Mouse (Mus musculus) brain, embryonic 18.5 days (tissue): Measurements from ENCODE around the gene Vsnl1.

Experiments used
- DNase-seq: peaks from one replicate; pipeline ENCODE4 v3.0.0-alpha.2; 2012; ENCODE audit warnings: low read depth, low spot score

The Vsnl1 gene

DNA sequence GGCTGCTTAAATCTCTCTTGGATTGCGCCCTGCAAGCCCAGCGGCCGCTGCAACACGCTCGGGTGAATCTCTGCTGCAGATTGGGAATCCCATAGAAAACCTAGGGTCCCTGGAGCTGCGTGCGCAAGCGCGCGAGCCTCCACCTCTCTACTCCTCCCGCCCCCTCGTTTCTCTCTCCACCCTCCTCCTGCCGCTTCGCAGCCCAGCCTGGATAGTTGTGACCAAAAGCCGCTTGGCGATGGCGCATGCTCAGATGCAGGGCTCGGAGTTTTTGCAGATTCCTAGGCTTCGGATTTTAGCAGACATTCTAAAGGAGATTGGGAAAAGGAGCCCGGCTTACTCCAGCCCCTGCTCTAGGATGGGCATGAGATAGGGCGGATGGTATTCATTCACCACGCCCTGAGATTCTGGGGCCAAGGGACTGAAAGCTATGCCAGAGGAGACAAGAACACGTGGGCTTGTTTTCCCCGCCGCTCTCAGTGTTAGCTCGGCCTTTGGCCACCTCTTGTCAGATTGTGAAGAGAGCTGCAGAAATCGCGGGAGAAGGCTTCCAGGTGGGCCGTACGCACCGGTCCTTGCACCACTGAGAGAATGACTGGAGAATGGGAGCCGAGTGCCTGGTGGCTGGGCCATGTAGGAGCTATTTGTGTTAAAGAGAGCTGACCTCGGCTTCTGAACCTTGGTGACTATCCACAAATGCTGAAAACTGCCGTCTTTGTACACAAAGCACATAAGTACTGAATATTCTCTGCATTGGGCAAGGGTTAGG is at the start of gene Vsnl1:
Gene Vsnl1 (minus strand): TSS at position 117 of the 769 bp plus-strand sequence.
- DNase-seq, result peak; percentile 83

DNA sequence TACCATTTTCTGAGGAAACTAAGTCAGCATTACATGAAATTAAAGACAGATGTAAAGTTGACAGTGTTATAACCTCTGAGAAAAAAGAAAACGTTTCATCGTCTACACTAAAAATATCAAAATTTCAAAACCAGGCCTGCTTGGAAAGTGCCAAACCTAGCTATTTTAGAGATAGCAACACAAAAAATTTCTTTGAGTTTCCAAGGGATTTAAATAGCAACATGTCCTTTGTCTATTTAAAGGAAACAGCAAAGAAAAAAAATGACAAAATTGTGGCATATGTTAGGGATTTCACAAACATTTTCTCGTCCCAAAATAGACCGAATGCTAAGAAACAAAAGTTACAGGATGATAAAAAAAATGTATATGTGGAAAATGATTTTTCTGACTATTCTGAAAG is 20.2 kb upstream of the Vsnl1 start:
- no peak for DNase-seq

DNA sequence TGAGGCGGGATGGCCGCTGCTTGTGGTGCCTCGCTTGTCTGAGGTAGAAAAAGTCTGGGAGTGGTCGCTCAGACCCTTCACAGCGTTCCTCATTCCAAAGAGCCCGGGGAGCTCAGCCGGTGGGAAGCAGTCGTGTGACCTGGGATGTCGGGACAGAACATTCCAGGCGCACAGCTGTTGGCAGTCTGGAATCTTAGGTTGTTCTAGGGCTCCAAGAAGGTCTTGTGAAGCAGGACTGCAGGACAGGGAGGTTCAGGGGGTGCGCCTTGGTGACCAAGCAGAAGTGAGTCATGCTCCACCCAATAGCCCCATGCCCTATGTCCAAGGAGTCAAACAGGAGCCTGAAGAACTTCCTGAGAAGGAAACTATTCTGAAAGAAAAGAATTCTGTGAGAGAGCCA is 19.8 kb upstream of the Vsnl1 start:
- DNase-seq, result no peak

GRCm38 (mm10) chr12:11455549-11456194 is 19.3 kb upstream of the Vsnl1 start, which contains the start of gene Rad51ap2:
Rad51ap2 (plus strand) TSS chr12:11456079.
- DNase-seq, result peak; percentile 78

GRCm38 (mm10) chr12:11454146-11454545 is 17.7 kb upstream of the Vsnl1 start:
- no peak for DNase-seq

DNA sequence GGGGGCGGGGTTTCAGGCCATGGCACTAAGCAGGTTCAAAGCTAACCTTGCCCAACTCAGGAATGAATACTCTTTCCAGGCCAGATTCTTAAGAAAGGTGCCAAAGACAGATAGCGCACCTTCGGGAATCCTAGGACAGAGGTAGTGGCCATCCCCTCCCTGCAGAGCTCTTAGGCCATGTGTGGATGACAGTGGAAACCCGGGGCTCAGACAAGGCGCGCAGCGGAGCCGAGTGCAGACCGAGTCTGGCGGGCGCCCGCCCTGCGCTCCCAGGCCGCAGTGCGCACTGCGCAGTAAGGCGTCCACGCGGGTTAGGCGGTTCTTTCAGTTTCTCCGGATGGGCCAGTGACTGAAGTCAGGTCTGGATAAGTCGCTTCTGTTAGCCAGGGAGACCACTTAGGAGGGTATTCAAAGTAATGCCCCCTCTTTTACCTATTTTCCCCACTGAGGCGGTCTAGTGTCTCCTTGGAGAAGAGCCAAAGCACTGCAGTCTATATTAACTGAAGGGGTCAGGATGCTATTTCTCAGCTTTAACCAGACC is 1.6 kb upstream of the Vsnl1 start:
- no peak for DNase-seq

GRCm38 (mm10) chr12:11437266-11437906 is 973 bp upstream of the Vsnl1 start:
- DNase-seq, result peak; percentile 45

- DNase-seq, result no peak
Observed at GRCm38 (mm10) chr12:11436023-11436350, 426 bp downstream of the Vsnl1 start.

- DNase-seq, result no peak
Observed at GRCm38 (mm10) chr12:11435246-11436022, 979 bp downstream of the Vsnl1 start.

DNA sequence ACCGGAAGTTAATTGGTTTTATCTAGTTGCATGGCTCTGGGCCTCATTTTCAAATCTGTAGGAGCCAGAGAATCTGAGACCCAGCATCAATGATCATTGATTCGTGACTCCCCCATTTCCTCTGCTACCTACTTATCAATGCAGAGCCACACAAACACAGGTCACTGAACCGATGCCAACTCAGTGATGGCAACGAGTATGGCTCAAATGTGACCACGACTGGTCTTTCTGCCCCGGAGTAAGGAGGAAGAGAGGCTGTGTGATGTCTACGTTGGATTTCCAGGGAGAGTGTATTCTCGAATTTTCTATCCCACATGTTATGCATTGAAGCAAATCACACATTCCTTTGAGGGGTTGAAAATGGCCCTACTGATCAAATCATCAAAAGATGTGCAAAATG is 2.0 kb downstream of the Vsnl1 start:
- no peak for DNase-seq

DNA sequence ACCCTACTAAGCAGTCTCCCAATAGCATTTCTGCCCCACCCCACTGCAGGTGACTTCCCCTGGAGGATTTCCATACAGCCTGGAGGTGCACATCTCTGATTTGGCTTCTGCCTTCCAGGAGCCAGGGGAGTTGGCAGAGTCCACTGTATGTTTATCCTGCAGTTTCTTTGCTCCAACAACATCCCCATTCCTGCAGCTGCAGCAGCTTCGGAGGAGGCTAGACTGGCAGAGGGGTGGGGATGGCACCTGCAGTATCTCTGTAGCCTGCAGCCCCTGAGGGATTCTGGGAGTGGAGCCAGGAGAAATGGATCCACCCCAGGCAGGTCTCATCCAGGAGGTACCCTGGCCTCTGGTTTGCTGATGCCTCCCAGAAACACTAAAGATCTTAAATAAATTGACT is 2.7 kb downstream of the Vsnl1 start:
- DNase-seq, result no peak

DNA sequence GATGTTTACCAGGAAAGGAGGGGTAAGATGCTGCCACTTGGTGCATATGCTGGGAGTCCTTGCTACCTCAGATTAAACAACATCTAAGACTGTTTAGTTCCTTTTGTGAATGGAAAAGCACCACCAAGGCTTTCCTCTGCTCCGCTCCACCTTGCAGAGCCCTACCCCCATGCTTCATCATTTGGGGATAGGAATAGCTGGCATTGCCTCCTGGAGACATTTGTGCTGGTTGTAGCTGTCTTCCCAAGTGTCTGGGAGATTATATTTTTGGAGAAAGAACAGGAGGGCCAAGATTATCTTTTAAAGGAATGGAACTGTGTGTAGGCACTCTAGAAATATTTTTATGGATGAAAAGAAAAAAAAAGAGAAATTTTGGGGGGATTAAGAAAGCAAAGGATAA is 3.3 kb downstream of the Vsnl1 start:
- DNase-seq, result no peak

DNA sequence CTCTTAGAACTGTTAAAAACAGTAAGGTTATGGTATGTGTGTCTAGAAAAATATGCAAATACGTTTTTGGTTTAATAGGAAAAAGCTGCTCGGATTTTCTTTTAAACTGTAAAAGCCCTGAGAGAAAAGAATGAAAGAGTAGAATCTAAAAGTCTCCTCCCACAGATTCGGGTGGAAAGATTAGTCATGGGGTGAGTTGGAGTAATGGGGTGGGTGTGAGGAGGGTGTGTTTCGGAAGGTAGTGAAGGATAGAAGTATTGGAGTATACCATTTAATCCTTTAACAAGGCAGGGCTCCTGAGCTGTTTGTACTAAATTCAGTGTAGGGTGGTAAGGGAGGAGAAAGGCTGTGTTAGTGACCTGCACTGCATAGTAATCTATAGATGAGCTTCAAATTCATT is 9.0 kb downstream of the Vsnl1 start:
- DNase-seq, result no peak

DNA sequence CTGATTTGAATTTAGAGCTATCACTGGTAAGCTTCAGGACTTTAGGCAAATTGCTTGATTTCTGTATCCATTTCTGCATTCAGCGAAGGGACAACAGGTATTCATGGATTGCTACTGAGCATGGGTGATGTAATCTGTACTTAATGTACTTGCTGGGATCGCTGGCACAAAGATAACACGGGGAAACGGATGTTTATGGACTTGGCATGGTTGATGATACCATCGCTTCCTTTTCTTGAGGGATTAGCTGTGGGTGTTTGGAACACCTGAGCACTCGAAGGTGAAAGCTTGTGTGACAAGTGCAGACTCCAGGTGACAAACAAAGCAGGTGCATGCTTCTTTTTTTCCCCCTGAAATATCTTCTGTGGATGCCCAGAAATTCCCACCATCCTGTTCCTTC is 18.3 kb downstream of the Vsnl1 start:
- no peak for DNase-seq

GRCm38 (mm10) chr12:11407679-11408078 is 28.7 kb downstream of the Vsnl1 start:
- no peak for DNase-seq

GRCm38 (mm10) chr12:11398791-11399190 is 37.6 kb downstream of the Vsnl1 start:
- DNase-seq, result no peak

GRCm38 (mm10) chr12:11397029-11397428 is 39.4 kb downstream of the Vsnl1 start:
- DNase-seq, result no peak

DNA sequence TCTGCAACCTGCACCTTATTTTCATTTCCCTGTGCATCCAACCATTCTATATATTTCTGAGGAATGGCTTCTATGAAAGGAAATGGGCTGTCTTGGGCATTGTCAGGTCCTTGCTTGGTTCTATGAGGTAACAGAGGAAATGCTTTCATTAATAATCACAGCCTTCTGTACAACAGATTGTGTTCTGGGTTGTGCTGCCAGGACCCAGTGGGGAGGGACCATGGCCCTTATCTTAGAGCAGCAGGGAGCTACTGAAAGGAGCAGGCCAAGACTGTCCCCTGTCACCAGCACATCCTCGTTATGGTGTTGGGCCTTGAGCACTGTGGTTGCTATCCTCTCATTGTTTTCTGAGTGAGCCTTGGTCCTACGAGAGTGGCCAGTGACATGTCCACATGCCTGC is 40.9 kb downstream of the Vsnl1 start:
- DNase-seq, result no peak

DNA sequence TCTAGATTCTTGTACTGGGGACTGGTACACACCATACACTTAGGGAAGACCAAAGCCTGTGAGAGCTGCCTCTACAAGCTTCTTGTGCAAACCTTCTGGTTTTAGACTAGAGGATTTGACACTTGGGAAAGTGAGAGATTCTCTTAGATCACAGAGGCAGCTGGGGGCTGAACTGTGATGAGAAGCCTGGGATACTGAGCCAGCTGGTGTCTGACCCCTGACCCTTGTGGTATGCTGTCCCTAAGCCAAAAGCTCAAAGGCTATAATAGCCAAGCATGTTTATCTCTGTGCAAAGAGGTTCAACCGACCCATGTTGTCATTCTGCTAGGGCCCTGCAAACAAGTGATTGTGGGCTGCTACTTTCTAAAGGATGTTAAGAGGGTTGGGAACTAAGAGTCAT is 43.9 kb downstream of the Vsnl1 start:
- no peak for DNase-seq

DNA sequence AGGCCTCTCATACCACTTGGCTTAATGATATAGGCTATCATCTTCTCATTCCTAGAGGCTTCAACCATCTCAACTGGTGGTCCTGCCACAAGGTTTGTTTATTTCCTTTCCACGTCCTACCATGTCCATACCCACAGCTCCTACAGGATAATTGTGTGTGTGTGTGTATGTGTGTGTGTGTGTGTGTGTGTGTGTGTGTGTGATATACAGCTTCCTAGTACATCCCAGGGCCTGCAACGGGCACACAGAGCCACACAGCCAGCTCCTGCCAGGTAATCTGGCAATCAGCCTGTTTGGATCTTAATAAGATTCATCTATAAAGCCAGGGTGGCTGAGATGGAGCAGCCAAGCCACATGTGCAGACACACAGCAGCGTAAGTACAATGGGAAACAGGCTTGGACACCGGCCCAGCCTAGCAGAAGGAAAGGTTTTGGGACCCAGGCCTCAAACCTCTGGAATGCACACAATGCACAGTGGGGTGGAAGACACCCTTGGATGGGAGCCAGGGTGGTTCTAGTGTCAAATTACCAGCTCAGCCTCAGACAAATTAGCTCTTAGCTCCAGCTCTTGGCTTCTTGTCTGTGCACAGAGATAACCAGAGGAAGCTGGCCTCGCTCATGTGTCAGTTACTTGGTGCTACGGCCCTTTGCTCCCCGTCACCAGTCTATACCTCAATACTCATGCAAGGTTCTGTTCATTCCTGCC is 45.0 kb downstream of the Vsnl1 start:
- DNase-seq, result no peak

DNA sequence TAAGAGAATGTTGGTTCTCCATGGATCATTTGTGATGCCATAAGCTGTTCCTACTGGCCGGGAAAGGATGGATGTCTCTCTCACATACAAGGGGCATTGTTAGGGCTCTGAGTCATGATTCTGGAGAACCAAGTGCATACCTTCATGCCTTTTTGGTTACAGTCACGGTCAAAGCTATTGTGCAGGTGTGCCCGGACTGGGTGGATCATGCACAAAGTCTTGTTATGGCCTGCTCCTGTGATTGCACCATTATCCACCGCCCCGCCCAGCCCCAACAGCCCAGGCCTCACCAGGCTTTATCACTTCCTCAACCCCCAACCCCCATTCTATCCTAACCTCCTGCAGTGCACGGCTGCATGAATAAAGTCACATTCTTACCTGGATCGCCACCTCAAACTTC is 47.3 kb downstream of the Vsnl1 start:
- no peak for DNase-seq
